10 mouse cellular contexts compared by ENCODE assay signal in genomic region chr8:123155177-123155576, GRCm38 (mm10). TPM values are rescaled to one million over a fixed set of nuclear protein-coding genes. Genes with fewer than 3 reads are reported as not detected.
DNase-seq lines count a peak whose midpoint lies in the region; ATAC-seq and TF ChIP-seq lines count a peak whose summit lies in the region.
"Had no signal": no experiment of that assay in that cellular context is flagged by ENCODE, and none has a peak within 500 bp of the region (broad histone marks: within the 10 kb centered on the region; RNA-seq: fewer than 3 reads in every experiment).

No protein-coding gene starts in this region.

- DNase-seq in cerebellum, adult 8-10 months, result peak; percentile 17
- DNase-seq in cerebellum, adult 9-11 months, result no peak
- no peak for DNase-seq in left cerebral cortex, adult 2 months (ENCODE audit: extremely low spot score in 1 of 2, low spot score in 2 of 2)
- DNase-seq in left cerebral cortex, postnatal 14 days (ENCODE audit: low spot score in 2 of 2), result no peak
- DNase-seq in lung, postnatal 36 days, result peak; percentile 71
- no peak for DNase-seq in layer of hippocampus, adult 9-10 months (ENCODE audit: low spot score)

- intact Hi-C loops in left cerebral cortex, adult 2 months (cut with DNase I), result no loop called here
- intact Hi-C loops in left cerebral cortex, postnatal 14 days (cut with DNase I), result no loop called here

- ATAC-seq in erythroid progenitor cell, adult 5-6 weeks (replicated peaks; ENCODE audit: low FRiP score, poor library complexity, severe bottlenecking), result peak; percentile 44; the same call in 1 of the 2 replicates
- ATAC-seq in monocyte, adult 5-6 weeks (replicated peaks; ENCODE audit: insufficient number of reproducible peaks, low FRiP score, low TSS enrichment, poor library complexity, severe bottlenecking), result no peak
- ATAC-seq: forebrain, embryonic 14.5 days had no signal

- no peak overlapping the region for H3K27ac ChIP-seq in left cerebral cortex, adult 2 months

- no peak overlapping the region for H3K4me3 ChIP-seq in left cerebral cortex, adult 2 months
- H3K4me3 ChIP-seq: limb, embryonic 15.5 days had no signal

- peak; percentile 25 for TF ChIP-seq CTCF in left cerebral cortex, adult 2 months (IDR thresholded peaks at IDR 0.05)

RNA-seq across cellular contexts. Expression of gene Sult5a1, which starts 2.9 kb away (rescaled TPM):
- total RNA-seq in left cerebral cortex, adult 2 months (2021), result under 1 TPM in 1 of 2 experiments, not detected in 1; 0.84 TPM
- total RNA-seq in left cerebral cortex, postnatal 14 days (2021), result under 1 TPM in 1 of 2 experiments, not detected in 1; 0.59 TPM
- total RNA-seq in erythroid progenitor cell, adult 5-6 weeks (2015; ENCODE audit: low replicate concordance), result not detected in 2 replicates
- not detected in 2 replicates for total RNA-seq in erythroid progenitor cell, adult 5-6 weeks (2017; ENCODE audit: low replicate concordance)
- not detected in 3 replicates for total RNA-seq in monocyte, adult 5-6 weeks (2017)

RNA-seq across cellular contexts. Expression of gene Dpep1, which starts 30.9 kb away (rescaled TPM):
- total RNA-seq in left cerebral cortex, adult 2 months (2021), result not detected
- total RNA-seq in left cerebral cortex, postnatal 14 days (2021), result not detected
- total RNA-seq in erythroid progenitor cell, adult 5-6 weeks (2015; ENCODE audit: low replicate concordance), result 0.84 and 2.2 TPM in 2 replicates
- total RNA-seq in erythroid progenitor cell, adult 5-6 weeks (2017; ENCODE audit: low replicate concordance), result 0.39 TPM in 1 of 2 replicates, not detected in the other
- total RNA-seq in monocyte, adult 5-6 weeks (2017), result not detected in 3 replicates

RNA-seq across cellular contexts. Expression of gene Cpne7, which starts 38.0 kb away (rescaled TPM):
- total RNA-seq in left cerebral cortex, adult 2 months (2021), result 10 to 100 TPM; 68.5 to 89.8 TPM
- 10 to 100 TPM; 55.0 to 77.7 TPM for total RNA-seq in left cerebral cortex, postnatal 14 days (2021)
- not detected in 2 replicates for total RNA-seq in erythroid progenitor cell, adult 5-6 weeks (2015; ENCODE audit: low replicate concordance)
- not detected in 2 replicates for total RNA-seq in erythroid progenitor cell, adult 5-6 weeks (2017; ENCODE audit: low replicate concordance)
- total RNA-seq in monocyte, adult 5-6 weeks (2017), result 3.8 to 29.8 TPM (median 13.9 TPM) in 3 replicates

RNA-seq across cellular contexts. Expression of gene Rpl13, which starts 53.0 kb away (rescaled TPM):
- total RNA-seq in left cerebral cortex, adult 2 months (2021), result 100 to 1,000 TPM; 369 to 415 TPM
- 100 to 1,000 TPM; 356 to 384 TPM for total RNA-seq in left cerebral cortex, postnatal 14 days (2021)
- 320 and 376 TPM in 2 replicates for total RNA-seq in erythroid progenitor cell, adult 5-6 weeks (2015; ENCODE audit: low replicate concordance)
- 611 and 691 TPM in 2 replicates for total RNA-seq in erythroid progenitor cell, adult 5-6 weeks (2017; ENCODE audit: low replicate concordance)
- total RNA-seq in monocyte, adult 5-6 weeks (2017), result 1,374 to 1,974 TPM (median 1,861 TPM) in 3 replicates

RNA-seq across cellular contexts. Expression of gene Chmp1a, which starts 57.4 kb away (rescaled TPM):
- total RNA-seq in left cerebral cortex, adult 2 months (2021), result 100 to 1,000 TPM in 1 of 2 experiments, 10 to 100 TPM in 1; 86.2 to 104 TPM
- total RNA-seq in left cerebral cortex, postnatal 14 days (2021), result 100 to 1,000 TPM in 1 of 2 experiments, 10 to 100 TPM in 1; 99.0 to 108 TPM
- total RNA-seq in erythroid progenitor cell, adult 5-6 weeks (2015; ENCODE audit: low replicate concordance), result 20.1 and 49.0 TPM in 2 replicates
- 19.7 and 25.7 TPM in 2 replicates for total RNA-seq in erythroid progenitor cell, adult 5-6 weeks (2017; ENCODE audit: low replicate concordance)
- total RNA-seq in monocyte, adult 5-6 weeks (2017), result 53.4 to 64.6 TPM (median 62.4 TPM) in 3 replicates

Comparison
In these comparisons a context has a peak if more than half of its experiments do, and no peak if none do; other contexts are left out.
1. DNase-seq: peak in cerebellum, adult 8-10 months (single experiment) and lung, postnatal 36 days (single experiment); none in cerebellum, adult 9-11 months (single experiment), left cerebral cortex, adult 2 months (0 of 2), left cerebral cortex, postnatal 14 days (0 of 2) and layer of hippocampus, adult 9-10 months (single experiment).